Mouse (Mus musculus) midbrain, postnatal 0 days (tissue): ENCODE results near the gene Gnat3. TPM values are rescaled to one million over a fixed set of nuclear protein-coding genes. Genes with fewer than 3 reads are reported as not detected.

Experiments
- ATAC-seq: fragments of 200-750 bp; cut with Nextera tagmentation; 2 replicates; pipeline ENCODE4 v1.8.0; 2017; ENCODE audit warnings: moderate number of reproducible peaks, mild to moderate bottlenecking, moderate TSS enrichment, moderate library complexity; ENCODE audit not compliant: low FRiP score
- DNase-seq: peaks from one replicate; pipeline ENCODE4 v3.0.0-alpha.2; 2015; ENCODE audit warnings: low spot score
- H3K27ac ChIP-seq: fragments of 300-500 bp; sonication (generic); 2 replicates; pipeline ENCODE4 v1.5.1; 2014; ENCODE audit warnings: low read depth, mild to moderate bottlenecking, low read length, mixed read lengths
- H3K27me3 ChIP-seq: fragments of 300-500 bp; sonication (generic); 2 replicates; pipeline ENCODE4 v1.6.1; 2014; ENCODE audit warnings: low read length, control low read depth, mixed read lengths; ENCODE audit not compliant: insufficient read depth
- H3K36me3 ChIP-seq: fragments of 300-500 bp; sonication (generic); 2 replicates; pipeline ENCODE4 v1.6.1; 2014; ENCODE audit warnings: low read length, control low read depth, mixed read lengths; ENCODE audit not compliant: insufficient read depth
- H3K4me1 ChIP-seq: fragments of 300-500 bp; sonication (generic); 2 replicates; pipeline ENCODE4 v1.6.1; 2014; ENCODE audit warnings: mild to moderate bottlenecking, control low read depth, antibody characterized with exemption, low read length, mixed read lengths; ENCODE audit not compliant: insufficient read depth
- H3K4me2 ChIP-seq: fragments of 300-500 bp; sonication (generic); 2 replicates; pipeline ENCODE4 v1.6.1; 2014; ENCODE audit warnings: low read depth, mild to moderate bottlenecking, low read length, mixed read lengths; ENCODE audit not compliant: poor library complexity, severe bottlenecking
- H3K4me3 ChIP-seq: fragments of 300-500 bp; sonication (generic); 2 replicates; pipeline ENCODE4 v1.5.1; 2014; ENCODE audit warnings: low read depth, mild to moderate bottlenecking, low read length, moderate library complexity
- H3K9ac ChIP-seq: fragments of 300-500 bp; sonication (generic); replicated peaks from 2 replicates; pipeline ENCODE4 v1.6.1; 2014; ENCODE audit warnings: mild to moderate bottlenecking, low read length, moderate library complexity, mixed read lengths; ENCODE audit not compliant: poor library complexity, severe bottlenecking
- H3K9me3 ChIP-seq: fragments of 300-500 bp; sonication (generic); 2 replicates; pipeline ENCODE4 v1.6.1; 2016; ENCODE audit warnings: low read length, control low read depth
- CTCF ChIP-seq: IDR thresholded peaks from 2 replicates; pipeline ENCODE4 v1.5.1; 2016; ENCODE audit warnings: antibody characterized with exemption, mild to moderate bottlenecking
- WGBS: fragments of 180-500 bp; shearing (Covaris S2); extraction: QIAGEN DNeasy Blood & Tissue Kit; methylation state at CpG from one replicate; pipeline ENCODE4 v1.1.7; 2014; 5-methylcytosine and 5-hydroxymethylcytosine counted together
- polyA plus RNA-seq: library from polyadenylated mRNA; unstranded; fragments of >200 nt; fragmentation: Nextera tagmentation; extraction: Ambion mirVana; gene quantifications from 2 replicates; pipeline ENCODE4 v1.2.1, GENCODE M21; 2015
- total RNA-seq: library from RNA; depleted of rRNA; stranded (reverse); fragments of >200 nt; gene quantifications from 2 replicates; pipeline ENCODE4 v1.2.3, GENCODE M21; 2014

The Gnat3 gene
- total and polyA plus RNA-seq, 2 experiments from 2014 or later, result not detected

GRCm38 (mm10) chr5:17982770-17983169, 20.4 kb downstream of the Gnat3 start:
- 67% methylated on average over 4 of the region's 4 CpGs for WGBS
- TF ChIP-seq CTCF, result no peak
- Histone ChIP-seq H3K4me2 (no peak overlapping the region), H3K4me1 (no peaks in the 10 kb centered on the region), H3K27me3 (no peaks in the 10 kb centered on the region), H3K36me3 (no peaks in the 10 kb centered on the region), H3K9ac (no peak overlapping the region), H3K4me3 (no peak overlapping the region), H3K27ac (no peak overlapping the region), H3K9me3 (no peaks in the 10 kb centered on the region)
- no peak for ATAC-seq
- no peak for DNase-seq

GRCm38 (mm10) chr5:17984522-17984921, 22.2 kb downstream of the Gnat3 start:
- no peak for DNase-seq
- TF ChIP-seq CTCF, result no peak
- H3K36me3 ChIP-seq, result no peaks in the 10 kb centered on the region

GRCm38 (mm10) chr5:17986611-17987010, 24.3 kb downstream of the Gnat3 start:
- Histone ChIP-seq H3K4me3 (no peak overlapping the region), H3K9me3 (no peaks in the 10 kb centered on the region), H3K36me3 (no peaks in the 10 kb centered on the region), H3K27ac (no peak overlapping the region), H3K4me2 (no peak overlapping the region), H3K9ac (no peak overlapping the region), H3K27me3 (no peaks in the 10 kb centered on the region), H3K4me1 (no peaks in the 10 kb centered on the region)
- DNase-seq, result no peak
- TF ChIP-seq CTCF, result no peak
- ATAC-seq, result no peak
- 54% methylated on average over 3 of the region's 3 CpGs for WGBS

More at GRCm38 (mm10) chr5:17984522-17984921, 22.2 kb downstream of the Gnat3 start:
- Histone ChIP-seq H3K27me3 (no peaks in the 10 kb centered on the region), H3K4me3 (no peak overlapping the region), H3K27ac (no peak overlapping the region), H3K4me2 (no peak overlapping the region), H3K9ac (no peak overlapping the region), H3K4me1 (no peaks in the 10 kb centered on the region), H3K9me3 (no peaks in the 10 kb centered on the region)
- ATAC-seq, result no peak
- WGBS, result 90% methylated on average over 3 of the region's 3 CpGs

DNA sequence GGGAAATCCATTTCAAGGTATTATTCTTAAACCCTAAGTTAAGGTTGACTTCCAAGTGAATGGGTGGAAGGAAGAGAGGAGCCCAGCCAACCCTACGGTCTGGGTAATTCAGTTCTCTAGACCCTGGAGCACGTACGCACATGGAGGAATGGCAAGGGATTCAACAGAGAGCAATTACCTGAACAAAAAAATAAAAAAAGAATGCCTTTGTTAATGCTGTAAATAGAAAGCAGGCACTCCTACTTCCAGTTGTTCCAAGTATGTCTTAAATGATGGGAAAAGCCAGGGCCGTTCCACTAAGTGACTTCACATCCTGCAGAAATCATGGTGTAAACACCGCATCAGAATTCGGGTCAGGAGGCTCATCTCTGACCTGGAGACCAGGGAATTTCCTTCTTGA, 28.3 kb downstream of the Gnat3 start:
- no peak overlapping the region for H3K4me3 ChIP-seq
- ATAC-seq (no peak), DNase-seq (no peak)
- H3K4me1 ChIP-seq, result no peaks in the 10 kb centered on the region
- H3K4me2 ChIP-seq, result no peak overlapping the region
- WGBS, result 90% methylated on average over 6 of the region's 6 CpGs
- H3K9me3 ChIP-seq, result no peaks in the 10 kb centered on the region
- no peak for TF ChIP-seq CTCF
- H3K36me3 ChIP-seq, result no peaks in the 10 kb centered on the region
- no peak overlapping the region for H3K27ac ChIP-seq
- no peak overlapping the region for H3K9ac ChIP-seq
- no peaks in the 10 kb centered on the region for H3K27me3 ChIP-seq

DNA sequence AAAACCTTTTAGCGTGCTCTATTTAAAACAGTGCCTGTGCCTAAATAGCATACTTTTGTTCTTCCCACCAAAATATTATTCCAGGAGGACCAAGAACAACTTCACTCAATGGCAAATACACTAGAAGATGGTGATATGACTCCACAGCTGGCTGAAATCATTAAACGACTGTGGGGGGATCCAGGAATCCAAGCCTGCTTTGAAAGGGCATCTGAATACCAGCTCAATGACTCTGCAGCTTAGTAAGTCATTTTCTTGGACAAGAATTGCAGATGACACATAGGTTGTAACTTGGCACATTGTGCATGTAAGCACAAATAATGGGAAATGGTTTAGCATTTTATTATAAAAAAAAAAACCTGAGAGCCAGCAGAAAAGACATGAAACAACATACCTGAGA, 37.2 kb downstream of the Gnat3 start:
- DNase-seq (no peak), ATAC-seq (no peak)
- H3K36me3 ChIP-seq, result no peaks in the 10 kb centered on the region
- no peaks in the 10 kb centered on the region for H3K27me3 ChIP-seq
- H3K9me3 ChIP-seq, result no peaks in the 10 kb centered on the region
- no peak overlapping the region for H3K4me2 ChIP-seq
- 63% methylated on average over 2 of the region's 2 CpGs for WGBS
- H3K4me1 ChIP-seq, result no peaks in the 10 kb centered on the region
- no peak overlapping the region for H3K4me3 ChIP-seq
- no peak overlapping the region for H3K9ac ChIP-seq
- no peak for TF ChIP-seq CTCF
- no peak overlapping the region for H3K27ac ChIP-seq

DNA sequence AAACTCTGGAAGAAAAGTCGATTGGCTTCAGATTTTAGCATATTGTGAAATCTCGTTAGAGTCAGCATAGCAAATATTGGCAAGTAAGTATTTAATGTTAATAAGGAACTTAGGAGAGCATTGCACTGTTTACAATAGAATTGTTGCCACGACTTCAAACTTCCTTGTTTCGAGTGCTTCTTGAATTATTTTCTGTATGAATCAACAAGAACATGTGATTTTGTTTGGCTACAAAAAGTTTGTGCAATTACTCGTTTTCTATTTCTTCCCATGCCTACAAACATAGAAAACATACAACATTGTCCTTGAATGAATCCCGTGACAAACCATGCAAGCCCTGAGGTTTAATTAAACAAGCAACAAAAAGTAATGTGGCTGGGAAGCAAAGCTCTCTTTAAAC, 37.8 kb downstream of the Gnat3 start:
- Histone ChIP-seq H3K27me3 (no peaks in the 10 kb centered on the region), H3K4me1 (no peaks in the 10 kb centered on the region), H3K4me2 (no peak overlapping the region), H3K9ac (no peak overlapping the region), H3K36me3 (no peaks in the 10 kb centered on the region), H3K9me3 (no peaks in the 10 kb centered on the region), H3K4me3 (no peak overlapping the region), H3K27ac (no peak overlapping the region)
- WGBS, result 67% methylated on average over 6 of the region's 6 CpGs
- DNase-seq (no peak), ATAC-seq (no peak)
- TF ChIP-seq CTCF, result no peak
